Mouse (Mus musculus): Measurements from ENCODE around the gene Cox8b. TPM values are rescaled to one million over a fixed set of nuclear protein-coding genes. Genes with fewer than 3 reads are reported as not detected.
"Not testable (repeated sequence)": the region's sequence is repeated elsewhere in the genome, so short reads cannot be mapped to it uniquely, and the experiment has no call there.

Gene Cox8b
- total RNA-seq, 1 experiment from 2014 or later = 610 TPM

DNA sequence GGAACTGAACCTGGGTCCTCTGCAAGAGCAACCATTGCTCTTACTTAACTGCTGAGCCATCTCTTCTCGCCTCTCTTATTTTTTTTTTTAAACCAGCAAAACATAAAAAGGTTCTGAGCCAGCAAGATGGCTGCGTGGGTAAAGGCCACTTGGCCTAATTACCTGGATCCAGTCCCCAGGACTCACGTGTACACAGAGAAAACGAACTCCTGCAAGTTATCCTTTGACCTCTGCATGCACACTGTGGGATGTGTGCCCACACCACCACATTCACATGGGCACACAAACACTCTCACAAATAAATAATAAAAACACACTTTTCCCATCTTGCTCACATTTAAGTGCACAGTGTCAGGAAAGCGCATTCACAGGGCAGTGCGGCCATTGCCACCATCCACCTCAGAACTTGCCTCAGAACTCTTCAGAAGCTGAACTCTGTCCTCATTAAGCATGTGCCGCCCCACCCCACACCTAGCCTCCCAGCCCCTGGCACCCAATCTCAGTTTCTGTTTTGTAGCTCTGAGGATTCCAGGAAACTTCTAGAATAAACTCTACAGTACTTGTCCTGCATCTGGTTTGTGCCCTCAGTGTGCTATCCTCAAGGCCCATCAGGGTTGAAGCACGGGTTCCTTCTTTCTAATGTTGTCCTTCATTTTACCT lies 13.9 kb upstream of the Cox8b start:
- no peak for DNase-seq

- no peak for DNase-seq
Measured at GRCm38 (mm10) chr7:140912846-140913482, 12.7 kb upstream of the Cox8b start.

- no peak for DNase-seq
Measured at GRCm38 (mm10) chr7:140912293-140912692, 12.0 kb upstream of the Cox8b start.

DNA sequence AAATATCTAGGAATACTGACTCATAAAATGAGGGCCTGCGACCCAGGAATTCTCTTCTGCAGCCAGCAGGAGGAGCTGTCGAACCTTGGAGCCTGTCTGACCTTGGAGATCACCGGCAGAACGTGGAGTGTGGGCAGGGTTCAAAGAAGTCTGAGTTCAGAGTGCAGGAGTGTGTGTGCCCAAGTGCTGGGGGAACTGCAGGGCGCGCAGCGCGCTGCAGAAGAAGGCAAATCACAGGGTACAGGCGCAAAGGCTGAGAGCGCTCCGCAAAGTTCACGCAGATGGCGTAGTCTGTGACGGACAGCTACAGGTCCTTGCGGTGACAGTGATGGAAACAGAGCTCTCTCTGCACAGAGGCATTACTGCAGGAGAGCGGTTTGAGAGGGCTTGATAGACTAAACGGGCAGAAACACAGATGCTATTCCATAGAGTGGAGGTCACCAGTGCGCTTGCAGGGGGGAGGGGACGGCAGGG lies 8.4 kb upstream of the Cox8b start:
- peak; percentile 82 for DNase-seq

DNA sequence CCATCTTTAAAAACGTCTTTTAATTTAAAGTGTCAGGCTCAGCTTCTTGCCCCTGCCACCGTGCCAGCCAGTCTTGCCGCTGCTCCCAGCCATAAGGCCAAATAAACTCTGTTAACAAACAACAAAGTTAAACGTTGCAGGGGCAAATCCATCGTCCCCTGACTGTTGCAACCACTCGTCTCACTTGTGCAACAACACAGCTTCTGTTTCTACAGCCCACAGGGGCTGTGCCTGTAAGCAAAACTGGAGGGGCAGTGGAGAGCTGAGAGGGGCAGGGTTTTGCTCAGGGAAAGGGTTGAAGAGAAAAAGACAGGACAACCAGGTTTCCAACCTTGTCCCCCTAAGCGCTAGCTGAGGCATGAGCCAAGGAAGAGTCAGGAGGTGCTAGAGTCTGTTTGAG lies 7.9 kb upstream of the Cox8b start:
- DNase-seq = no peak

GRCm38 (mm10) chr7:140907697-140908096 lies 7.5 kb upstream of the Cox8b start:
- no peak for DNase-seq

DNA sequence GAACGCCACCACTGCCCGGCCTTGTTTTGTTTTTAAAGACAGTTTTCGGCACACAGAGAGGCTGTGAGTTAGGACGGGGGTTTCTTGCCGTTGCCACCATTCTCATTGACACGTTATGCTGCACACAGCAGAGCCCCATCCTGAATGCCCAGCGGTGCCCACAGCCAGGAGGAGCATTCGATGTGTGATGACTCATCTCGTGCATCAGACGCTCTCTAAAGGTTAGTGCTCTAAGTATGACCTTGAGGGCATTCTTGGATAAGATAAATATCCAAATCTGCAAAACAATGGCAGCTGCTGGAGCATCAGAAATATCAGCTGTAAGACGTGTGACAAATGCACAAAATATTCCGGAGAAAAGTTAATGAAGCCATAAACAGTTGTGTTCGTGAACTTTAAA lies 6.9 kb upstream of the Cox8b start:
- DNase-seq = peak; percentile 37

- DNase-seq = no peak
Measured at GRCm38 (mm10) chr7:140905642-140906081, 5.4 kb upstream of the Cox8b start.

DNA sequence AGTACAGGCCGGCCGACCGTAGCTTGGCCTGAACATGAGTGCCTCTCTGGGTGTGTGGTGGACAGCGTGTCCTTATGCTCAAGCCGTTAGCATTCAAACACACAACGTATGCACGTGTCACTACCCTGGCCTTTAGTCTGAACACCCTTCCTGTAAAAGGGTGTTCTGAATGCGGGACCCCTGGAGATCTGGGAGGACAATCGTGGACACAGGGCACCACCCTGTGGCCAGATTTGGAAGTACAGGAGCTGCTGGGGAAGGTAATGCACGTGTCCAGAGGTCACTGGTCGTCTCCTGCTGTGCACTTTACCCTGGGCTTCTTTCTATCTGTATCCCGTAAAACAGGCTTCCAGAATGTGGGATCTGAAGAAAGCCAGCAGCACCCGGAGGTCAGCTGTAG lies 3.0 kb upstream of the Cox8b start:
- peak; percentile 81 for DNase-seq

DNA sequence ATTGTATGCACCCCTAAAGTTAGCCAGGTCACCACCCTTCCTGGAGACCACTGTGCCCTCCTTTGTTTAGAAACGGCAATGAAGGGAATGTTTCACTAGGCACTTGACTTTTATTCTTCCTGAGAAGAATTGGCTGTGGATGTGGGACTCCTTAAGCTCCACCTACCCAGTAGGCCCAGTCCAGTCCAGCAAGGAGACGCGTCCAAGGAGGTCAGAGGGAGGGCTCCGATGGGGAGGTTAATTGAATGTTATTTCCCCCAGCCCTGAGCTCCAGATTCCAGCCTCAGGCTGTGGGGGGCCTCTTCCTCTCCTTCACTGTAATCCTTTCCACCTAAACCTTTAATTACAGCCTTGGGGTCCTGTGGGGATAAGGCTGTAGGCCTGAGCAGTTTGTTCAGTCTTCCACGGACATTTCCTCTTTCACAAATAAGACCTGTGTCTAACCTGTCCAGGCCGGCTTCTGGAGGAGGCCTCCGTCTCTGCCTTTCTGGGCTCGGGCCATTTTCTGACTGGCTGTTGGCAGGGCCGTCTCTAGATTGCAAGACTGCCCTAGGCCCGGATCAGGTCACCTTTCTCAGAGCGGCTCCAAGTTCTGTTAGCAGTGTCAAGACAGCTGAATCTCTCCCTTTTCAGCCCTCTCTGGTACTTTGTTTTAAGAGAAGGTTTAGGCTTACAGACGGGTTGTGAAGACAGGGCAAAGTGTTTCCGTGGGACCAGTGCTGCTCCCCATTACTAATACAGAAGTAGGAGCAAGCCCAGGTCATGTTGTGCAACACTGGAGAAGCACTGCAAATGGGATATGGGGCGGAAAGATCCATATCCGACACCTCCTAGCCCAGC lies 2.0 kb upstream of the Cox8b start:
- DNase-seq = no peak

DNA sequence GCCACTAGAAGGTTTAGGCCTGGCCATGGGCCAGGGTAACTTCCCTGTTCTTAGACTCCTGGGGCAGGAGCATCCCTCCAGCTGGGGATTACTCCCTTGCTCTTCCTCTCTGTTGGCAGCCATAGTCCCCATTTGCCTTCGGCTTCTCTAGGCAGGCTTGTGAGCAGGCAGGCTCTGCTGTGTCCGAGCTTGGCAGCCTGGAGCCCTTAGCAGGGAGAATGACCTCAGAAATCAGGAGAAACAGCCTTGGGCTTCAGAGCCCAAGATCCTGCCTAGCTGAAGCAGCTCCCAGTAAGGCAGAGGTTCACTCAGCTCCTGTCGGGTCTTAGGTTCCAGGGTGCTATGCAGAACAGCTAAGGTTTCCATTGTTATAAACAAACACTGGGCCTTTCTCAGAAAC lies 1.1 kb downstream of the Cox8b start:
- no peak for DNase-seq

- no peak for DNase-seq
Measured at GRCm38 (mm10) chr7:140897863-140898262, 2.4 kb downstream of the Cox8b start.

DNA sequence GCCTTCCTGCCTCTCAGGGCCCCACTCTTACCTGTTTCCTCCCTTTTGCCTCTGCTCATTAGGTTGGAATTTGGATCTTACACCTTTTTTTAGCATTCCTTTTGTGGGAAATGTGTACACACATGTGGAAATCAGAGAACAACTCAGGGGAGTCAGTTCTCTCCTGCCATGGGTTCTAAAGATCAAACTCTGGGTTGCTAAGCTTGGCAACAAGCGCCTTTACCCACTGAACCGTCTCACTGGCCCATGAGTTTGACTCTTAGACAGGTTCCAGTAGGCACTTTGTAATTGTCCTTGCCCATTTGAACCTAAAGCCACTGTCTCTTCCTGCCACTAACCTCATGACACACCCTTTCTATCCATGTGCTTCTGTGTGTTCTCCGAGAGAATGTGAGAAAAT lies 5.6 kb downstream of the Cox8b start:
- no peak for DNase-seq

GRCm38 (mm10) chr7:140894031-140894430 lies 6.2 kb downstream of the Cox8b start:
- no peak for DNase-seq

- DNase-seq = not testable (repeated sequence)
Measured at GRCm38 (mm10) chr7:140890636-140891035, 9.6 kb downstream of the Cox8b start.

GRCm38 (mm10) chr7:140882469-140882803 lies 17.8 kb downstream of the Cox8b start:
- no peak for DNase-seq

- peak; percentile 96 for DNase-seq
Measured at GRCm38 (mm10) chr7:140881696-140882468, 18.4 kb downstream of the Cox8b start, which contains the start of the genes Psmd13 and Sirt3. Gene Psmd13 (plus strand): TSS chr7:140881968. Gene Sirt3 (minus strand): TSS chr7:140882309.

DNA sequence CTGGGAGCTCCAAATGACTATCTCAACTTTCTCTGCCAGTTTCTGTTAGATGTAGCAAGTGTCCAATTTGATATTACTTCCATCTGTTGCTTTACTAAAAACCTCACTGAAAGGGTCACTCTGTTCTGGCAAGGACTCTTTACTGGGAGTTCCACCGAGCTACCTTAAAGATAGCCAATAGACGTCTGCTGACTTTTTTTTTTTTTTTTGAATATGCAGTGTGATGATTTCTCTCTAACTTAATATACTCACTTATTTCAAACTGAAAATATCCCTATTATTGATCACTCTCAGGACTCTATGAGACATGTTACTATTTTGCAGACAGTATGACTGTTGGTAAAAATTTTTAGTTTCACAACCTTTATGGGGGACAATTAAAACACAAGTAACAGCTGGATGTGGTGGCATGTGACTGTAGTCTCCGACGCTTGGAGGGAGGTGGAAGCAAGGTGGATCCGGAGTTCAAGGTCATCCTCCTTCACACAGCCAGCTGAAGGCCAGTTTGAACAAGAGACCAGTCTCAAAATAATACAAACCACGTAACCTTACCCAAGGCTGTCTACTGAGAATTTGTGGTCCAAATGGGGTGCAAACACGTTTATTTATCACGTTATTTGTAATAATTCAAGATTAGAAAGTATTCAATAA lies 19.3 kb downstream of the Cox8b start:
- DNase-seq = no peak

DNA sequence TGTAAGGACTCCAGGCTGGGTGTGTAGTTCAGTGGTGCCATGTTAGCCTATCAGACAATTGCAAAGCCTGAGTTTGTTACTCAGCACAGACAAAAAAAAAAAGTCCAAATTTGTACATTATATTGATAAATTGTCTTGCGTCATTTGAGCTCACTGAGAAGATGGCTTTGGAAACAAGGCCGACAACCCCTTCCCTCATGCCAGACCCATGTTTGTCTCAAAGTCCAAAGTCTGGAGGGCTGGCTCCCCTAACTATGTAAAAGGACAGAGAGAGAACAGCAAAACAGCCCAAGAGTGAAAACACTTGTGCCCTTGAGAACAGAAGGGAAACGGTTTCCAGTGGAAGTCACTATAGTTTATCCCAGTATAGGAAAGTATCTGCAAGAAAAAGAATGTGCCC lies 19.8 kb downstream of the Cox8b start:
- DNase-seq = no peak

DNA sequence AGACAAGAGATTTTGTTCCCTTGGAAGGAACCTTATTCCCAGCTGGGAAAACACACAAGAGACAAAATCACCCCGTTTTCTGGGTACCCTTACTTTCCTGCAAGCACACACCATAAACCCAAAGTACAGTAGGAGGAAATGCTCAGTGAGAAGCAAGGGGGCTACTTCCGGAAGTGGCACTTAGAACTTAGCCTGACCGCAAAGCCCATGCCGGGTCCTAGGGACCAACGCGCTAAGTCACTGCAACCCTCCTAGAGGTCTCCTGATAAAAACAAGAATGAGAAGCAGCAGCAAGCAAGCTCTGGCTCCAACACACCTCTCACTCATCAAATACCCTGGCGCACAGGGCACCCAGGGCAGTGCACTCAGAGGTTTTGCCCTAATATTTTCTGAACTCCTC lies 20.9 kb downstream of the Cox8b start:
- DNase-seq = no peak

DNA sequence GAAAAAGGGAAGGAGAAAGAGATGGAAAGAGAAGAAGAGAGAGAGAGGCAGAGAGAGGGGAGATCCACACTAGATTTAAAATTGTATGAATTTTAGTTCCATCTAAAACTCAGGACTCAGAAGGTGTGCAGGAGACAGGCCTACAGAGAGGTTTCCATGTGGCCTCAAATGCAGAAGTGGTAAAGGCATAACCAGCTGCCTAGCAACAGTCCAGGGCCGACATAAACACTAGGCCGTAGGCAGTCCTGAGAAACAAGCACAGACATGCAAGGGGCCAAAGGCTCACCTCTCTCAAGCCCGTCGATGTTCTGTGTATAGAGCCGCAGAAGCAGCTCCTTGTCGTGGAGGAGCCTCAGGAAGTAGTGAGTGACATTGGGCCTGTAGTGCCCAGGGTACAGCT lies 22.9 kb downstream of the Cox8b start:
- DNase-seq = no peak

GRCm38 (mm10) chr7:140874224-140874623 lies 26.0 kb downstream of the Cox8b start:
- DNase-seq = no peak
